ENCODE assay signal across 7 mouse cellular contexts in the genomic region with DNA sequence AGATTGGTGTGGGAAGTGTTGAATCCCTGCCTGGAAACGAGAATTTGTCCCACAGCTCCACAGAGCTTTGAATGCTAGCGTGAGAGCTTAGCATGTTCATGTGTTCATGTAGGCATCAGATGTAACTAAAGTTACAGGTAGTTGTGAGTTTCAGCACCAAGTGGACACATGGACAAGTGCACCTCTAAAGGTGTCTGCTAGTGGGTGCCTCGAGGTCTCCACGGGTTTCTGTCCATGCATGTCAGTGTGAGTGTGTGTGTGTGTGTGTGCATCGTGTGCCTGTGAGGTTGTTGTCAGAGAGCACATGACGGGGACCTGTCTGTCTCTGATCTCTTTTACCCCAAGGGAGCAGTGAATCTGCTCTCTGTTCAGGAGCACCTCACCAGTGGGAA. TPM values are rescaled to one million over a fixed set of nuclear protein-coding genes. Genes with fewer than 3 reads are reported as not detected.
DNase-seq lines count a peak whose midpoint lies in the region; ATAC-seq and TF ChIP-seq lines count a peak whose summit lies in the region.

No protein-coding gene starts in this region.

- peak overlapping the region; percentile 91 for H3K4me3 ChIP-seq in megakaryocyte, embryonic 14.5 days (replicated peaks)
- peak overlapping the region; percentile 76 for H3K4me3 ChIP-seq in forebrain, embryonic 16.5 days (replicated peaks; ENCODE audit: low read length)
- H3K4me3 ChIP-seq in liver, embryonic 13.5 days (replicated peaks), result peak overlapping the region; percentile 72
- peak overlapping the region; percentile 70 for H3K4me3 ChIP-seq in stomach, postnatal 0 days (ENCODE audit: low read depth, low read length)

- no peak for DNase-seq in liver, embryonic 13.5 days
- no peak for DNase-seq in stomach, postnatal 0 days (ENCODE audit: low spot score)
- no peak for DNase-seq in gastrocnemius, postnatal 25 days
- DNase-seq in cerebellum, adult 8-10 months, result no peak

- TF ChIP-seq EP300 in stomach, postnatal 0 days (optimal IDR thresholded peaks at IDR 0.05), result no peak

- peaks cover 43% of the 10 kb centered on the region for H3K9me3 ChIP-seq in megakaryocyte, embryonic 14.5 days
- no peaks in the 10 kb centered on the region for H3K9me3 ChIP-seq in forebrain, embryonic 16.5 days (ENCODE audit: control insufficient read depth, low read length)
- H3K9me3 ChIP-seq in liver, embryonic 13.5 days (replicated peaks), result no peaks in the 10 kb centered on the region
- no peaks in the 10 kb centered on the region for H3K9me3 ChIP-seq in stomach, postnatal 0 days (ENCODE audit: control insufficient read depth, low read length)

- no peak overlapping the region for H3K27ac ChIP-seq in forebrain, embryonic 16.5 days (ENCODE audit: low read length)
- H3K27ac ChIP-seq in liver, embryonic 13.5 days, result no peak overlapping the region
- no peak overlapping the region for H3K27ac ChIP-seq in stomach, postnatal 0 days (replicated peaks)

- no peak overlapping the region for H3K9ac ChIP-seq in forebrain, embryonic 16.5 days (replicated peaks; ENCODE audit: low read depth, low read length)
- no peak overlapping the region for H3K9ac ChIP-seq in liver, embryonic 13.5 days
- no peak overlapping the region for H3K9ac ChIP-seq in stomach, postnatal 0 days (ENCODE audit: low read length)

- peak overlapping the region; percentile 91 for H3K4me2 ChIP-seq in forebrain, embryonic 16.5 days (ENCODE audit: low read length)
- H3K4me2 ChIP-seq in liver, embryonic 13.5 days, result peak overlapping the region; percentile 98
- H3K4me2 ChIP-seq in stomach, postnatal 0 days (replicated peaks; ENCODE audit: low read depth), result peak overlapping the region; percentile 93

- peaks cover 33% of the 10 kb centered on the region for H3K4me1 ChIP-seq in megakaryocyte, embryonic 14.5 days
- H3K4me1 ChIP-seq in forebrain, embryonic 16.5 days (replicated peaks; ENCODE audit: control insufficient read depth, insufficient read depth, low read length), result peaks cover 11% of the 10 kb centered on the region
- H3K4me1 ChIP-seq in liver, embryonic 13.5 days (replicated peaks), result peaks cover 28% of the 10 kb centered on the region
- H3K4me1 ChIP-seq in stomach, postnatal 0 days (replicated peaks; ENCODE audit: control insufficient read depth, insufficient read depth), result peaks cover 4% of the 10 kb centered on the region; the same call in 1 of the 2 replicates

- H3K27me3 ChIP-seq in megakaryocyte, embryonic 14.5 days (replicated peaks), result peaks cover 32% of the 10 kb centered on the region
- peaks cover 4% of the 10 kb centered on the region for H3K27me3 ChIP-seq in forebrain, embryonic 16.5 days (replicated peaks; ENCODE audit: control insufficient read depth, insufficient read depth, low read length)
- H3K27me3 ChIP-seq in liver, embryonic 13.5 days, result peaks cover 23% of the 10 kb centered on the region
- H3K27me3 ChIP-seq in stomach, postnatal 0 days (ENCODE audit: control insufficient read depth, insufficient read depth, low read length), result no peaks in the 10 kb centered on the region

- TF ChIP-seq CTCF in stomach, postnatal 0 days (IDR thresholded peaks at IDR 0.05; ENCODE audit: low read depth), result no peak; the same call in 1 of the 2 replicates

- ATAC-seq in megakaryocyte, adult 5-6 weeks (ENCODE audit: poor library complexity, severe bottlenecking), result no peak
- ATAC-seq in forebrain, embryonic 16.5 days, result no peak
- ATAC-seq in liver, embryonic 13.5 days (ENCODE audit: low read depth), result no peak
- peak; percentile 36; the same call in 1 of the 2 replicates for ATAC-seq in stomach, postnatal 0 days (ENCODE audit: low FRiP score, low TSS enrichment)

- H3K36me3 ChIP-seq in megakaryocyte, embryonic 14.5 days (replicated peaks; ENCODE audit: low read length), result no peaks in the 10 kb centered on the region
- no peaks in the 10 kb centered on the region for H3K36me3 ChIP-seq in forebrain, embryonic 16.5 days (ENCODE audit: control insufficient read depth, insufficient read depth)
- no peaks in the 10 kb centered on the region for H3K36me3 ChIP-seq in liver, embryonic 13.5 days
- no peaks in the 10 kb centered on the region for H3K36me3 ChIP-seq in stomach, postnatal 0 days (ENCODE audit: control insufficient read depth, insufficient read depth, low read length)

- WGBS in forebrain, embryonic 16.5 days, result 4% methylated on average over 6 of the region's 6 CpGs
- 21% methylated on average over 6 of the region's 6 CpGs for WGBS in liver, embryonic 13.5 days (ENCODE audit: insufficient replicate concordance)
- 5% methylated on average over 6 of the region's 6 CpGs for WGBS in stomach, postnatal 0 days

RNA-seq across cellular contexts. Expression of gene Rab40b, which starts 0.5 kb away (rescaled TPM):
- polyA plus RNA-seq in megakaryocyte, embryonic 14.5 days (2012; ENCODE audit: insufficient read depth, low replicate concordance), result 0.30 and 1.5 TPM in 2 replicates
- 0.39 TPM in 1 of 2 replicates, not detected in the other for total RNA-seq in megakaryocyte, adult 5-6 weeks (2015)
- total RNA-seq in megakaryocyte, adult 5-6 weeks (2017), result not detected in 2 replicates
- polyA plus RNA-seq in forebrain, embryonic 16.5 days (2015; fragmentation: Nextera tagmentation; extraction: Ambion mirVana), result 7.5 and 9.6 TPM in 2 replicates
- polyA plus RNA-seq in liver, embryonic 13.5 days (2015; fragmentation: Nextera tagmentation; extraction: Ambion mirVana), result 0.82 and 0.88 TPM in 2 replicates
- polyA plus RNA-seq in stomach, postnatal 0 days (2015; fragmentation: Nextera tagmentation; extraction: Ambion mirVana), result 5.5 and 6.1 TPM in 2 replicates
- 10 to 100 TPM; 10.4 to 11.6 TPM for total RNA-seq in gastrocnemius, postnatal 25 days (2021)

RNA-seq across cellular contexts. Expression of gene Fn3krp, which starts 32.7 kb away (rescaled TPM):
- polyA plus RNA-seq in megakaryocyte, embryonic 14.5 days (2012; ENCODE audit: insufficient read depth, low replicate concordance), result 0.48 TPM in 1 of 2 replicates, not detected in the other
- 5.1 and 5.7 TPM in 2 replicates for total RNA-seq in megakaryocyte, adult 5-6 weeks (2015)
- 9.6 and 10.0 TPM in 2 replicates for total RNA-seq in megakaryocyte, adult 5-6 weeks (2017)
- polyA plus RNA-seq in forebrain, embryonic 16.5 days (2015; fragmentation: Nextera tagmentation; extraction: Ambion mirVana), result 7.8 and 10.1 TPM in 2 replicates
- polyA plus RNA-seq in liver, embryonic 13.5 days (2015; fragmentation: Nextera tagmentation; extraction: Ambion mirVana), result 27.6 and 31.4 TPM in 2 replicates
- polyA plus RNA-seq in stomach, postnatal 0 days (2015; fragmentation: Nextera tagmentation; extraction: Ambion mirVana), result 3.7 and 4.6 TPM in 2 replicates
- 1 to 10 TPM; 3.5 to 4.4 TPM for total RNA-seq in gastrocnemius, postnatal 25 days (2021)

RNA-seq across cellular contexts. Expression of gene Wdr45b, which starts 34.3 kb away (rescaled TPM):
- 5.5 and 5.6 TPM in 2 replicates for polyA plus RNA-seq in megakaryocyte, embryonic 14.5 days (2012; ENCODE audit: insufficient read depth, low replicate concordance)
- 48.1 and 56.5 TPM in 2 replicates for total RNA-seq in megakaryocyte, adult 5-6 weeks (2015)
- total RNA-seq in megakaryocyte, adult 5-6 weeks (2017), result 52.1 and 55.1 TPM in 2 replicates
- 93.1 and 95.5 TPM in 2 replicates for polyA plus RNA-seq in forebrain, embryonic 16.5 days (2015; fragmentation: Nextera tagmentation; extraction: Ambion mirVana)
- polyA plus RNA-seq in liver, embryonic 13.5 days (2015; fragmentation: Nextera tagmentation; extraction: Ambion mirVana), result 21.8 and 23.2 TPM in 2 replicates
- 48.7 and 53.2 TPM in 2 replicates for polyA plus RNA-seq in stomach, postnatal 0 days (2015; fragmentation: Nextera tagmentation; extraction: Ambion mirVana)
- total RNA-seq in gastrocnemius, postnatal 25 days (2021), result 10 to 100 TPM; 17.9 to 18.4 TPM

RNA-seq across cellular contexts. Expression of gene Fn3k, which starts 46.2 kb away (rescaled TPM):
- polyA plus RNA-seq in megakaryocyte, embryonic 14.5 days (2012; ENCODE audit: insufficient read depth, low replicate concordance), result not detected in 2 replicates
- total RNA-seq in megakaryocyte, adult 5-6 weeks (2015), result 0.36 and 0.45 TPM in 2 replicates
- total RNA-seq in megakaryocyte, adult 5-6 weeks (2017), result 0.18 and 1.1 TPM in 2 replicates
- 4.1 and 5.1 TPM in 2 replicates for polyA plus RNA-seq in forebrain, embryonic 16.5 days (2015; fragmentation: Nextera tagmentation; extraction: Ambion mirVana)
- 40.6 and 42.7 TPM in 2 replicates for polyA plus RNA-seq in liver, embryonic 13.5 days (2015; fragmentation: Nextera tagmentation; extraction: Ambion mirVana)
- polyA plus RNA-seq in stomach, postnatal 0 days (2015; fragmentation: Nextera tagmentation; extraction: Ambion mirVana), result 0.44 and 0.52 TPM in 2 replicates
- 10 to 100 TPM; 12.2 to 13.8 TPM for total RNA-seq in gastrocnemius, postnatal 25 days (2021)
